Mouse (Mus musculus): ENCODE data around the gene Ttc13. TPM values are rescaled to one million over a fixed set of nuclear protein-coding genes. Genes with fewer than 3 reads are reported as not detected.

Ttc13 gene
- total and polyA plus RNA-seq, 2 experiments from 2014 or later, result 15.3 to 15.7 TPM

GRCm38 (mm10) chr8:124720938-124721861, 583 bp downstream of the Ttc13 start:
- WGBS, result 2% methylated on average over 31 of the region's 31 CpGs
- ATAC-seq (ENCODE audit: insufficient read depth, low read depth) (no peak; the same call in 1 of the 2 replicates), DNase-seq (ENCODE audit: low spot score) (no peak)
- Histone ChIP-seq H3K4me1 (ENCODE audit: control insufficient read depth, insufficient read depth) (peaks cover 16% of the 10 kb centered on the region), H3K4me3 (ENCODE audit: low read depth, low read length) (peak overlapping the region; percentile 76), H3K4me2 (ENCODE audit: low read depth, low read length) (peak overlapping the region; percentile 85), H3K27ac (ENCODE audit: low read depth) (no peak overlapping the region), H3K36me3 (replicated peaks; ENCODE audit: control insufficient read depth, insufficient read depth, low read length) (peaks cover 8% of the 10 kb centered on the region), H3K9ac (replicated peaks; ENCODE audit: low read depth, low read length) (peak overlapping the region; percentile 68), H3K9me3 (replicated peaks; ENCODE audit: control insufficient read depth, low read length) (no peaks in the 10 kb centered on the region), H3K27me3 (ENCODE audit: control insufficient read depth, insufficient read depth, low read length) (no peaks in the 10 kb centered on the region)
- no peak for TF ChIP-seq CTCF (IDR thresholded peaks at IDR 0.05; ENCODE audit: low read depth)
- TF ChIP-seq EP300 (IDR thresholded peaks at IDR 0.05; ENCODE audit: low read depth), result no peak

GRCm38 (mm10) chr8:124720133-124720532, 1.6 kb downstream of the Ttc13 start:
- H3K27me3 ChIP-seq (ENCODE audit: control insufficient read depth, insufficient read depth, low read length), result no peaks in the 10 kb centered on the region
- H3K4me1 ChIP-seq (ENCODE audit: control insufficient read depth, insufficient read depth), result peaks cover 16% of the 10 kb centered on the region
- H3K4me3 ChIP-seq (ENCODE audit: low read depth, low read length), result no peak overlapping the region
- no peak overlapping the region for H3K4me2 ChIP-seq (ENCODE audit: low read depth, low read length)
- TF ChIP-seq EP300 (IDR thresholded peaks at IDR 0.05; ENCODE audit: low read depth) (no peak), CTCF (IDR thresholded peaks at IDR 0.05; ENCODE audit: low read depth) (no peak; the same call in 1 of the 2 replicates)
- peaks cover 5% of the 10 kb centered on the region; the same call in 1 of the 2 replicates for H3K36me3 ChIP-seq (replicated peaks; ENCODE audit: control insufficient read depth, insufficient read depth, low read length)
- DNase-seq (ENCODE audit: low spot score), result no peak
- H3K27ac ChIP-seq (ENCODE audit: low read depth), result no peak overlapping the region
- H3K9me3 ChIP-seq (replicated peaks; ENCODE audit: control insufficient read depth, low read length), result no peaks in the 10 kb centered on the region
- WGBS, result 77% methylated on average over 7 of the region's 7 CpGs
- ATAC-seq (ENCODE audit: insufficient read depth, low read depth), result no peak
- no peak overlapping the region for H3K9ac ChIP-seq (replicated peaks; ENCODE audit: low read depth, low read length)

GRCm38 (mm10) chr8:124715736-124716135, 6.0 kb downstream of the Ttc13 start:
- Histone ChIP-seq H3K9ac (replicated peaks; ENCODE audit: low read depth, low read length) (no peak overlapping the region), H3K36me3 (replicated peaks; ENCODE audit: control insufficient read depth, insufficient read depth, low read length) (peaks cover 33% of the 10 kb centered on the region), H3K4me1 (ENCODE audit: control insufficient read depth, insufficient read depth) (peaks cover 3% of the 10 kb centered on the region), H3K27me3 (ENCODE audit: control insufficient read depth, insufficient read depth, low read length) (no peaks in the 10 kb centered on the region), H3K27ac (ENCODE audit: low read depth) (no peak overlapping the region), H3K9me3 (replicated peaks; ENCODE audit: control insufficient read depth, low read length) (no peaks in the 10 kb centered on the region), H3K4me2 (ENCODE audit: low read depth, low read length) (no peak overlapping the region), H3K4me3 (ENCODE audit: low read depth, low read length) (no peak overlapping the region)
- ATAC-seq (ENCODE audit: insufficient read depth, low read depth), result no peak
- no peak for DNase-seq (ENCODE audit: low spot score)
- TF ChIP-seq CTCF (IDR thresholded peaks at IDR 0.05; ENCODE audit: low read depth), result no peak
- 78% methylated on average over 8 of the region's 8 CpGs for WGBS

- H3K27ac ChIP-seq (ENCODE audit: low read depth), result no peak overlapping the region
- H3K4me1 ChIP-seq (ENCODE audit: control insufficient read depth, insufficient read depth), result no peaks in the 10 kb centered on the region
- no peak overlapping the region for H3K4me2 ChIP-seq (ENCODE audit: low read depth, low read length)
- peaks cover 41% of the 10 kb centered on the region for H3K36me3 ChIP-seq (replicated peaks; ENCODE audit: control insufficient read depth, insufficient read depth, low read length)
- no peak overlapping the region for H3K4me3 ChIP-seq (ENCODE audit: low read depth, low read length)
- no peaks in the 10 kb centered on the region for H3K27me3 ChIP-seq (ENCODE audit: control insufficient read depth, insufficient read depth, low read length)
- no peaks in the 10 kb centered on the region for H3K9me3 ChIP-seq (replicated peaks; ENCODE audit: control insufficient read depth, low read length)
- 79% methylated on average over 6 of the region's 6 CpGs for WGBS
- H3K9ac ChIP-seq (replicated peaks; ENCODE audit: low read depth, low read length), result no peak overlapping the region
- ATAC-seq (ENCODE audit: insufficient read depth, low read depth) (no peak), DNase-seq (ENCODE audit: low spot score) (no peak)
- TF ChIP-seq CTCF (IDR thresholded peaks at IDR 0.05; ENCODE audit: low read depth), result no peak
- no peak for TF ChIP-seq EP300 (IDR thresholded peaks at IDR 0.05; ENCODE audit: low read depth)
Observed at GRCm38 (mm10) chr8:124713207-124713606, 8.6 kb downstream of the Ttc13 start.

GRCm38 (mm10) chr8:124705823-124706222, 16.0 kb downstream of the Ttc13 start:
- no peak overlapping the region for H3K27ac ChIP-seq (ENCODE audit: low read depth)
- DNase-seq (ENCODE audit: low spot score), result no peak
- no peaks in the 10 kb centered on the region for H3K9me3 ChIP-seq (replicated peaks; ENCODE audit: control insufficient read depth, low read length)
- no peaks in the 10 kb centered on the region for H3K27me3 ChIP-seq (ENCODE audit: control insufficient read depth, insufficient read depth, low read length)
- peaks cover 16% of the 10 kb centered on the region for H3K36me3 ChIP-seq (replicated peaks; ENCODE audit: control insufficient read depth, insufficient read depth, low read length)
- no peak overlapping the region for H3K4me2 ChIP-seq (ENCODE audit: low read depth, low read length)
- H3K9ac ChIP-seq (replicated peaks; ENCODE audit: low read depth, low read length), result no peak overlapping the region
- no peak for ATAC-seq (ENCODE audit: insufficient read depth, low read depth)
- no peaks in the 10 kb centered on the region for H3K4me1 ChIP-seq (ENCODE audit: control insufficient read depth, insufficient read depth)
- 92% methylated on average over 8 of the region's 8 CpGs for WGBS
- TF ChIP-seq CTCF (IDR thresholded peaks at IDR 0.05; ENCODE audit: low read depth), result no peak
- no peak for TF ChIP-seq EP300 (IDR thresholded peaks at IDR 0.05; ENCODE audit: low read depth)
- no peak overlapping the region for H3K4me3 ChIP-seq (ENCODE audit: low read depth, low read length)
